Mouse (Mus musculus): Measurements from ENCODE around the gene A530016L24Rik. TPM values are rescaled to one million over a fixed set of nuclear protein-coding genes. Genes with fewer than 3 reads are reported as not detected.
A peak's percentile ranks its signal among the peaks of the same experiment; 100 is the strongest.

Gene A530016L24Rik
- total RNA-seq, 2 experiments from 2014 or later = 0.53 to 0.62 TPM

GRCm38 (mm10) chr12:112542257-112542919, 53.1 kb downstream of the A530016L24Rik start:
- intact Hi-C loops (cut with DNase I) = loop anchor here (5.0 kb wide), 2 partner anchors 45 to 430 kb away; no protein-coding TSS in a partner anchor
- DNase-seq (ENCODE audit: extremely low spot score in 1 of 2, low spot score in 2 of 2) = no peak

DNA sequence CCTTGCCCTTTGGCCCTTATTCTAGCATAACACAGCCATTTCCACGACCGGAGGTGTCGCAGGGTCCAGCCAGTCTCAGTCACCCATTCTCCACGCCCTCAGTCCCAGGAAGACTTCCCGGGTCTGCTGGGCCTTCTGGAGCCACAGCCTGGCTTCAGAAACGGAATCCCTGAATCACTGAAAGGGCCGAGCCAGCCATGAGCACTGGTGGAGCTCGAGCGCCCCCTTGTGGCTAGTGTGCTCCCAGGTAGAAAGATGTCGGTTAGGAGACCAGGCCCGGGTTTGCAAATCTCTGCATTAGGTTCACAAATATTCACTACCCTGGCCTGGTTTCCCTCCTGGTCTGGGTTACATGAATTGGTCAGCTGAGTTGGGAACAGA, 53.7 kb downstream of the A530016L24Rik start:
- DNase-seq (ENCODE audit: extremely low spot score in 1 of 2, low spot score in 2 of 2) = peak; percentile 86 to 91
- intact Hi-C loops (cut with DNase I) = loop anchor here (1.0 to 5.0 kb wide), 3 partner anchors 46 to 431 kb away; no protein-coding TSS in a partner anchor

DNA sequence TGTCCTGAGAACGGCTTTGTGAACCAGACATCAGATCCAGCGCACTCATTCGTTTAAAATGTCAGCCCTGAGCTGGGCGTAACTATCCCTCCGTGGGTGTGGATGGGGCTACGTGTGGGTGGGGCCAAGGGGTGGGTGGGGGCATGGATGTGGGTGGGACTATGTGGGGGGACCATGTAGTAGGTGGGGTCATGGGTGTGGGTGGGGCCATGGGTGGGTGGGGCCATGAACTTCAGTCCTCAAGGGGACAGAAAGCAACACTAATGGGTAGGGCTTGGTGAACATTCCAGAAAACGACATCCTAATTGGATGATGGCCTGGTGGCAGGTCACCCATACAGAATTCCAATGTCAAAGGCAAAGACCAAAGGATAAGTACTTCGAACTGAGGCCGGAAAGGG, 54.7 kb downstream of the A530016L24Rik start:
- no peak for DNase-seq (ENCODE audit: extremely low spot score in 1 of 2, low spot score in 2 of 2)
- intact Hi-C loops (cut with DNase I) = loop anchor here (1.0 to 5.0 kb wide), 3 partner anchors 47 to 432 kb away; no protein-coding TSS in a partner anchor

DNA sequence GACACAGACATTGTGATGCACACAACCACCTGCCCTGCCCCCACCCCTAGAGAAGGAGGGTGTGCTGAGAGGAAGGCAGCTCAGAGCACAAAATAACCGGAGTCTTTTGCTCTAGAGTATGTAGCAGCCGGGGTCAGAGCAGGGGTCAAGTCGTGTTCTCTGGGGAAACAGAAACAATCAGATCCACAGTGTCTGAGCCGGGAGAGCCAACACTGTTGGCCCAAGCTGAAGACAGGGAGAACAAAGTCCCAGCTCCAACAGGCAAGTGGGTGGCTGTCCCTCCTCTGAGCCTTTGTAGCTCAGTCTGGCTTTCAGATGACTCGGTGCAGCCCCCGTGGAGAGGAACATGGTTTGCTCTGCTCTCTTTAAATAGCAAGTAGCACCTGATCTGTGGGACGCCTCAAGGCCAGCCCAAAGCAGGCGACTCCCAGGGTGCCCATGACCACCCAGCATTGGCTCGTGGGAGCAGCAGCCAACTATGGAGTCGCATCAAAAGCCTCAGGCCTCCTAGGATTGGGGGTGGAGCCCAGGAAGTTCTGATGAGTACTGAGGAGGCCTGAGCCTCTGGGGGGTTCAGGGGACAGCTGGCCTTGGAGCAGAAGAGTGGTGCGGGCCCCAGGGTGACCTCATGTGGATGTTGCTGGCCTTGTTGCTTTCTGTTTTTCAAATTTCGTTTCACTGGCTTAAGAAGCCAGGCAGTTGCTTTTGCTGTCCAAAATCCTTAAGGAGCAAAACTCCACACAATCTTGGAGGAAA, 55.9 kb downstream of the A530016L24Rik start:
- peak in 1 of 2 experiments; percentile 65 for DNase-seq (ENCODE audit: extremely low spot score in 1 of 2, low spot score in 2 of 2)
- intact Hi-C loops (cut with DNase I) = loop anchor here (5.0 kb wide), 2 partner anchors 48 to 433 kb away; no protein-coding TSS in a partner anchor

- no peak for DNase-seq (ENCODE audit: extremely low spot score in 1 of 2, low spot score in 2 of 2)
- intact Hi-C loops (cut with DNase I) = no loop called here
Measured at GRCm38 (mm10) chr12:112546110-112546509, 56.9 kb downstream of the A530016L24Rik start.

GRCm38 (mm10) chr12:112549287-112549686, 60.0 kb downstream of the A530016L24Rik start:
- no peak for DNase-seq (ENCODE audit: extremely low spot score in 1 of 2, low spot score in 2 of 2)
- intact Hi-C loops (cut with DNase I) = no loop called here

Other genes starting within 250 kb of the A530016L24Rik start
- 100 to 1,000 TPM; 142 to 145 TPM for gene Tmem179, start 27.3 kb downstream of the A530016L24Rik start, total RNA-seq (2021)
- 10 to 100 TPM; 53.3 to 62.6 TPM for gene Inf2, start 99.3 kb downstream of the A530016L24Rik start, total RNA-seq (2021)
- gene Adssl1, start 130.6 kb downstream of the A530016L24Rik start, total RNA-seq (2021) = 1 to 10 TPM; 2.8 to 3.9 TPM
- gene Siva1, start 155.2 kb downstream of the A530016L24Rik start, total RNA-seq (2021) = 10 to 100 TPM; 14.3 to 15.5 TPM
- 100 to 1,000 TPM; 166 to 169 TPM for gene Akt1, start 185.4 kb downstream of the A530016L24Rik start, total RNA-seq (2021)
- gene Zbtb42, start 189.4 kb downstream of the A530016L24Rik start, total RNA-seq (2021) = under 1 TPM; 0.28 to 0.34 TPM
- 100 to 1,000 TPM; 222 to 234 TPM for gene Cep170b, start 231.0 kb downstream of the A530016L24Rik start, total RNA-seq (2021)